Mouse (Mus musculus): ENCODE data around the gene Olfr1411.

GRCm38 (mm10) chr1:92638181-92638580 is 44.0 kb downstream of the Olfr1411 start:
- TF ChIP-seq HCFC1 (IDR thresholded peaks at IDR 0.05; ENCODE audit: low read depth, low read length) = no peak
- TF ChIP-seq GABPA (IDR thresholded peaks at IDR 0.05; ENCODE audit: insufficient replicate concordance, low read depth, low read length) = no peak
- TF ChIP-seq MXI1 (IDR thresholded peaks at IDR 0.05; ENCODE audit: low read depth, low read length) = no peak
- TF ChIP-seq POLR2A (IDR thresholded peaks at IDR 0.05; ENCODE audit: low read depth, low read length) = no peak
- TF ChIP-seq TCF12 (IDR thresholded peaks at IDR 0.05; ENCODE audit: low read depth, low read length) = no peak
- no peak for TF ChIP-seq MAFK (IDR thresholded peaks at IDR 0.05; ENCODE audit: insufficient replicate concordance, low read length)
- TF ChIP-seq POLR2AphosphoS2 (IDR thresholded peaks at IDR 0.05; ENCODE audit: low read depth, low read length) = no peak

Data from CH12.LX (cell line).